Mouse (Mus musculus) left cerebral cortex, adult 18-20 months (tissue): ENCODE results near the gene Rcbtb2. TPM values are rescaled to one million over a fixed set of nuclear protein-coding genes. Genes with fewer than 3 reads are reported as not detected.

ENCODE experiments used
- DNase-seq, 2 experiments: peaks; one replicate each; pipeline ENCODE4 v3.0.0; 2021 to 2022; ENCODE audit warnings: low spot score in 2 of 2, mixed read lengths in 1 of 2
- total RNA-seq, 2 experiments: library from RNA; stranded (reverse); gene quantifications; 2 replicates each; pipeline ENCODE4 v1.2.3; 2021

Gene Rcbtb2
- total RNA-seq, 2 experiments from 2014 or later: 20.8 to 22.4 TPM

DNA sequence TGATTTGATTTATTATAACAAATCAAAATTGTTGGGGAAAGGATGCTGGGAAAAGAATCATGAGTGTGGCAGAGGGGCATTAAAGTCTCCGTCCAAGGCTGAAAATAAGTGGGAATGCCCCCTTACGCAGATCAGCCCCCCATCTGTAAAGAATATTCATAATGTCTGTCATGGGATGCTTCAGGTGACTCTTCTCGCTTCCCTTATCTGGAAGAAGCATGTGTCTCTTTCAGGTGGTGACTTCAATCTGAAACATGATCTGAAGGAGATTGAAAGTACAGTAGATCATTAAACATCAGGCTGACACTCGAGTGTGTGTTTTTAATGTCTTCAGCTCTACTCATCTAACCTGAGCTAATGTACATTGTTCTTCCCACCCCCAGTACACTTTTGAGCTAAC lies 22.7 kb downstream of the Rcbtb2 start:
- DNase-seq: no peak

GRCm38 (mm10) chr14:73146721-73147120 lies 23.9 kb downstream of the Rcbtb2 start:
- no peak for DNase-seq

- no peak for DNase-seq
These were observed 25.3 kb downstream of the Rcbtb2 start for GRCm38 (mm10) chr14:73148125-73148524.

DNA sequence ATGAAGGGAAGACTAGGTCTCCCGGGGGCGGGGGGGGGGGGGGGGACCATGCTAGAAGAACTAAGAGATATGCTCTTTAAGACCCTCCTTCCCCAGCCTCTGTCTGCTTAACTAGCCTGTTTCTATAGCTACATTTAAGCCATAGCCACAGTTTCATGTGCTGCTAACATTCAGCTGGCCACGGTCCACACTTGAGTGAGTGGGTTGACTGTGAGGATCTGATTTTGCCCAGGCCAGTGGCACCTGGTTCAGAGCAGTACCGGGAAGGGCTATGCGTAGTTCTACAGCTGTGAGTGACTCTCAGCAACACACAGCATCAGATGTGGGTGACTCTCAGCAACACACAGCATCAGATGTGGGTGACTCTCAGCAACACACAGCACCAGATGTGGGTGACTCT lies 38.5 kb downstream of the Rcbtb2 start:
- DNase-seq: peak in 1 of 2 experiments; percentile 38

- DNase-seq: no peak
These were observed 39.5 kb downstream of the Rcbtb2 start for GRCm38 (mm10) chr14:73162192-73162800.

DNA sequence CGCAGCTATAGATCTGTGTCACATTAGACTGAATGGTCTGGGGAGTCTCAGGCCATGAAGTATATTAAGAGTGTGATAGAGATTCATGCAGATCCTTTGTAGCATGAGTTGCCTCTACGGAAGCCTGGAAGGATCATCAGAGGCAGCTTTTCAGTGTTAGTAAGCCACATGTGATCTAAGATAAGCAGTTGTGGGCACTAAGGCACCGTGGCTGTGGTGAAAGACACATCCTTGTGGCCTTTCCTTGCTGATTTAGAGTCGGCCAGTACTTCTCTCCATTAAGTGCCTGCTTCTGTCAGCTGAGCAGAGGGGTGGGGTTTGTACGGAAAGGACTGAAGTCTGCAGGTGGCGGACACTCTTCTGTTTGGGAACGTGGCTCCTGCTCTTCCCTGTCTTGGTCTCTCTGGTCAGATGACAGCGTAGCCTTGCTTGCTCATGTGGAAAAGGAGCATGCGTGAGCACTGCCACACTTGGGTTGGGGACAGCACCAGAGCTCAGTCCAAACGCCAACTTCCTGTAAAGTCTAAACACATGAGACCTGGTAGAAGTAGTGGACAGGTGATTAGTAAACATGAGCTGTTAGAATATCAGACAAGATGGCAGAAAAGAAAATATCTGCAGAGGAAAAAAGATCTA lies 40.6 kb downstream of the Rcbtb2 start:
- DNase-seq: no peak

- DNase-seq: no peak
These were observed 42.3 kb downstream of the Rcbtb2 start for GRCm38 (mm10) chr14:73165136-73165535.

DNA sequence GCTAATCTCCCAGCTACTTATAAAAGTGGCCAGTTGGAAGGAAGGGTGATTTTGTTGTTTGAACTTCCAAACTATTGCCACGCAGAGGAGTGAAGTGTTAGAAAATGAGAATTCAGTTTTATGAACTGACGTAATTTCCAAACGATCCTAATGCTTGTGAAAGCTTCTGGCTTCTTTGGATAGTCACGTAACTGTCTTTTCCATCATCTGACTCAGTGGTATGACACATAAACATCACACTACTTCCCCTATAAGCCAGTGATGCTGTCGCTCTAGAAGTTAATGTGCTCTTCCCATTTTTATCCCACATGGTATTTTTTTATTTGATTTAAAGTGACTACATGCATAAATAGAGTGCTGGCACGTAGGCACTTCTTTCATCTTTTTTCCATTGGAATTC lies 45.8 kb downstream of the Rcbtb2 start:
- no peak for DNase-seq

GRCm38 (mm10) chr14:73169926-73170844 lies 47.3 kb downstream of the Rcbtb2 start:
- DNase-seq: no peak

- no peak for DNase-seq
These were observed 49.6 kb downstream of the Rcbtb2 start for GRCm38 (mm10) chr14:73172196-73173011.

DNA sequence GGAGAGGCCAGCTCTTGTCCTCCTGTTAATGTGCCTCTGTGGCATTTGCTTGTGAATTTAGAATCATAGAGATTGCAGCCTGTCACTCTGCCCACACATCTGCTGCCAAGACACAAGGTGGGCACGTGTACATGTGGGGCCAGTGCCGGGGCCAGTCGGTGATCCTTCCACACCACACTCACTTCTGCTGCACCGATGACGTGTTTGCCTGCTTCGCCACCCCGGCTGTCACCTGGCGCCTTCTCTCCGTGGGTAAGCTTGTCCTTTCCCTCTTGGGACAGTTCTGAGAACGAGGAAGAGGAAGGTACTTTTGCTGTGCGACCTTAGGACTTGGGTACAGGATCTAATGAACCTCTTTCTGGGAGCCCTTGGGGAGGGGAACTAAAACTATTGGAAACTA lies 50.8 kb downstream of the Rcbtb2 start:
- no peak for DNase-seq

DNA sequence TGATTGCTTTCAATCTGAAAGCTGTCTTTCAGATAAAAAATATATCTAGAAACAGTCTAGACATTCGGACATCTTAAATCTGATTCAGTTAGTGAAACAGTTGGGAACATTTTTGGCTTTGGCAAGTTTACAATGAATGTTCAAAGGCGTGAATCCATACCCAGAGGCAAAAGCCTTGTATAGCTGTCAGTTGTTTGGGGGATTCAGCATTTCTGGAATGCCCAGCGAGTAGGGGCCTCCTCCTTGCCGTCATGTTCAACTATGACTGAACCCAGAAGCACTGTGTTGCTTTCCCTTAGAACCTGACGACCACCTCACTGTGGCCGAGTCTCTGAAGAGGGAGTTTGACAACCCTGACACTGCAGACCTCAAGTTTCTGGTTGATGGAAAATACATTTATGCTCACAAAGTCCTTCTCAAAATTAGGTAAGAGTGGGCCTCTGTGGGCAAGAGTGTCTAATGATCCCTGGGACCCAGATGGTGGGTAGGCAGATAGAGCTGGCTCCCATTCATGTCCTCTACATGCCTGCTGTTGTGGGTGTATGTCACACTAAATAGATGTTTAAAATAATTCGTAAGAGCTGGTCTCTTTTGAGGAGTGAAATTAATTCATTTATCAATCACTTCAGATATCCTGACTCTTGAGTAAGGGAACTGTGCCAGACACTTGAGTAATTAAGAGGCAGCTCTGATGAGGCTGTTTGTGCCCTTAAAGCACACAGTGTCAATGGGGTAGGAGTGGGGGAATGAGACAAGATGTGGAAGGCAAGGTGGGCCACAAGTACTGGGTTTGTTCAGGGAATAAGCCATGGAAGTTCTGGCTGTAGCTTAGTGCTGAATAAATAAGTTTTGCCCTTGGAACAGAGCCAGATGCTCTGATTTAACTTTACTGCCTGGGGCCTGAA lies 51.5 kb downstream of the Rcbtb2 start:
- DNase-seq: peak in 1 of 2 experiments; percentile 26

DNA sequence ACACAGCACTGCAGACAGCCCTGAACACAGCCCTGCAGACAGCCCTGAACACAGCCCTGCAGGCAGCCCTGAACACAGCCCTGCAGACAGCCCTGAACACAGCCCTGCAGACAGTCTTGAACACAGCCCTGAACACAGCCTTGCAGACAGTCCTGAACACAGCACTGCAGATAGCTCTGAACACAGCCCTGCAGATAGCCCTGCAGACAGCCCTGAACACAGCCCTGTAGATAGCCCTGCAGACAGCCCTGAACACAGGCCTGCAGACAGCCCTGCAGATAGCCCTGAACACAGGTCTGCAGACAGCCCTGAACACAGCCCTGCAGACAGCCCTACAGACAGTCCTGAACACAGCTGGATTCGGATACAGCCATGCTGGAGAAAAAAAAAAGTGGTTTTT lies 52.2 kb downstream of the Rcbtb2 start:
- no peak for DNase-seq

- DNase-seq: no peak
These were observed 53.0 kb downstream of the Rcbtb2 start for GRCm38 (mm10) chr14:73175814-73176213.

GRCm38 (mm10) chr14:73176266-73176665 lies 53.4 kb downstream of the Rcbtb2 start:
- no peak for DNase-seq

GRCm38 (mm10) chr14:73177961-73178360 lies 55.1 kb downstream of the Rcbtb2 start:
- DNase-seq: no peak

DNA sequence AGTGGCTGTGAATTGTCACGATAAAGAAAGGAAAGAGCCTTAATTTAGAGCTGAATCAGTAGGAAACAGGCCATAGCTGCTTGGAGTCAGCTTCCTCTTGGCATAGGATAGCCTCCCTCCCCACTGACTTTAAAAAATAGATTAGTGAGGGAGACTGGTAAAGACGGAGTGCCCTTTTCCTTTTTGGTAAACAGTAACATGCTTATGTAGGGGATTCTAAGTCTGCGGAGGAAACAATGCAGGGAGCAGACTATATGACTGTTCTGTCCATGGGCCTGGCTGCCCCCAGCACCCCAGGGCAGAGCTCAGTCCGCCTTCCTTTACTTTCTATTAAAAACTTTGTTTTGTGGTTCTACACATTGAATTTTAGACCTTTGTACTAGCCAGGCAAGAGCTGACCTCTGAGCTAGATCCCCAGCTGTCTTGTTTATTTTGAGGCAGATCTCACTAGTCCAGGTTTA lies 56.4 kb downstream of the Rcbtb2 start:
- DNase-seq: no peak

- DNase-seq: no peak
These were observed 57.8 kb downstream of the Rcbtb2 start for GRCm38 (mm10) chr14:73180671-73181070.

GRCm38 (mm10) chr14:73181144-73181543 lies 58.3 kb downstream of the Rcbtb2 start:
- DNase-seq: no peak

- DNase-seq: no peak
These were observed 64.0 kb downstream of the Rcbtb2 start for GRCm38 (mm10) chr14:73186875-73187274.
